Mouse (Mus musculus): ENCODE data around the gene Blvrb. TPM values are rescaled to one million over a fixed set of nuclear protein-coding genes. Genes with fewer than 3 reads are reported as not detected.

Gene Blvrb
- polyA plus RNA-seq, 1 experiment: 15.8 TPM

GRCm38 (mm10) chr7:27446521-27447418 is 1.0 kb upstream of the Blvrb start:
- TF ChIP-seq POLR2A (IDR thresholded peaks at IDR 0.05; ENCODE audit: extremely low read depth, insufficient read depth, low read length) (peak; percentile 25; the same call in 1 of the 2 replicates), CTCF (IDR thresholded peaks at IDR 0.05; ENCODE audit: extremely low read depth, insufficient read depth, low read length) (no peak)
- Histone ChIP-seq H3K4me1 (ENCODE audit: control insufficient read depth, insufficient read depth, low read length) (peaks cover 1% of the 10 kb centered on the region; the same call in 1 of the 2 replicates), H3K27ac (ENCODE audit: insufficient read depth, low read length) (peak overlapping the region; percentile 4; the same call in 1 of the 2 replicates), H3K4me3 (ENCODE audit: insufficient read depth, low read length) (peak overlapping the region; percentile 86)

- no peak overlapping the region for H3K27ac ChIP-seq (ENCODE audit: insufficient read depth, low read length)
- H3K4me1 ChIP-seq (ENCODE audit: control insufficient read depth, insufficient read depth, low read length): peaks cover 1% of the 10 kb centered on the region; the same call in 1 of the 2 replicates
- TF ChIP-seq CTCF (IDR thresholded peaks at IDR 0.05; ENCODE audit: extremely low read depth, insufficient read depth, low read length): no peak
- TF ChIP-seq POLR2A (IDR thresholded peaks at IDR 0.05; ENCODE audit: extremely low read depth, insufficient read depth, low read length): no peak
- peak overlapping the region; percentile 86 for H3K4me3 ChIP-seq (ENCODE audit: insufficient read depth, low read length)
Observed at GRCm38 (mm10) chr7:27448421-27449206, 836 bp downstream of the Blvrb start.

GRCm38 (mm10) chr7:27449256-27449862 is 1.6 kb downstream of the Blvrb start:
- H3K27ac ChIP-seq (ENCODE audit: insufficient read depth, low read length): no peak overlapping the region
- H3K4me1 ChIP-seq (ENCODE audit: control insufficient read depth, insufficient read depth, low read length): peaks cover 1% of the 10 kb centered on the region; the same call in 1 of the 2 replicates
- TF ChIP-seq POLR2A (IDR thresholded peaks at IDR 0.05; ENCODE audit: extremely low read depth, insufficient read depth, low read length) (no peak), CTCF (IDR thresholded peaks at IDR 0.05; ENCODE audit: extremely low read depth, insufficient read depth, low read length) (peak; percentile 52)
- H3K4me3 ChIP-seq (ENCODE audit: insufficient read depth, low read length): no peak overlapping the region

GRCm38 (mm10) chr7:27451359-27451758 is 3.6 kb downstream of the Blvrb start:
- Histone ChIP-seq H3K27ac (ENCODE audit: insufficient read depth, low read length) (no peak overlapping the region), H3K4me3 (ENCODE audit: insufficient read depth, low read length) (no peak overlapping the region), H3K4me1 (ENCODE audit: control insufficient read depth, insufficient read depth, low read length) (peaks cover 1% of the 10 kb centered on the region; the same call in 1 of the 2 replicates)
- TF ChIP-seq POLR2A (IDR thresholded peaks at IDR 0.05; ENCODE audit: extremely low read depth, insufficient read depth, low read length) (no peak), CTCF (IDR thresholded peaks at IDR 0.05; ENCODE audit: extremely low read depth, insufficient read depth, low read length) (no peak)

GRCm38 (mm10) chr7:27452206-27452770 is 4.5 kb downstream of the Blvrb start:
- no peaks in the 10 kb centered on the region for H3K4me1 ChIP-seq (ENCODE audit: control insufficient read depth, insufficient read depth, low read length)
- H3K4me3 ChIP-seq (ENCODE audit: insufficient read depth, low read length): no peak overlapping the region
- H3K27ac ChIP-seq (ENCODE audit: insufficient read depth, low read length): no peak overlapping the region
- no peak for TF ChIP-seq POLR2A (IDR thresholded peaks at IDR 0.05; ENCODE audit: extremely low read depth, insufficient read depth, low read length)
- TF ChIP-seq CTCF (IDR thresholded peaks at IDR 0.05; ENCODE audit: extremely low read depth, insufficient read depth, low read length): no peak

GRCm38 (mm10) chr7:27454461-27455121 is 6.8 kb downstream of the Blvrb start:
- H3K27ac ChIP-seq (ENCODE audit: insufficient read depth, low read length): no peak overlapping the region
- TF ChIP-seq POLR2A (IDR thresholded peaks at IDR 0.05; ENCODE audit: extremely low read depth, insufficient read depth, low read length) (no peak), CTCF (IDR thresholded peaks at IDR 0.05; ENCODE audit: extremely low read depth, insufficient read depth, low read length) (no peak)
- no peak overlapping the region for H3K4me3 ChIP-seq (ENCODE audit: insufficient read depth, low read length)
- no peaks in the 10 kb centered on the region for H3K4me1 ChIP-seq (ENCODE audit: control insufficient read depth, insufficient read depth, low read length)

GRCm38 (mm10) chr7:27455273-27455672 is 7.5 kb downstream of the Blvrb start:
- TF ChIP-seq POLR2A (IDR thresholded peaks at IDR 0.05; ENCODE audit: extremely low read depth, insufficient read depth, low read length): no peak
- TF ChIP-seq CTCF (IDR thresholded peaks at IDR 0.05; ENCODE audit: extremely low read depth, insufficient read depth, low read length): no peak
- no peak overlapping the region for H3K4me3 ChIP-seq (ENCODE audit: insufficient read depth, low read length)
- H3K4me1 ChIP-seq (ENCODE audit: control insufficient read depth, insufficient read depth, low read length): no peaks in the 10 kb centered on the region
- no peak overlapping the region for H3K27ac ChIP-seq (ENCODE audit: insufficient read depth, low read length)

GRCm38 (mm10) chr7:27458614-27459013 is 10.8 kb downstream of the Blvrb start:
- Histone ChIP-seq H3K4me3 (ENCODE audit: insufficient read depth, low read length) (no peak overlapping the region), H3K4me1 (ENCODE audit: control insufficient read depth, insufficient read depth, low read length) (no peaks in the 10 kb centered on the region), H3K27ac (ENCODE audit: insufficient read depth, low read length) (no peak overlapping the region)
- TF ChIP-seq CTCF (IDR thresholded peaks at IDR 0.05; ENCODE audit: extremely low read depth, insufficient read depth, low read length): no peak
- TF ChIP-seq POLR2A (IDR thresholded peaks at IDR 0.05; ENCODE audit: extremely low read depth, insufficient read depth, low read length): no peak
